Mouse (Mus musculus): ENCODE data around the gene Kirrel.

Gene Kirrel

DNA sequence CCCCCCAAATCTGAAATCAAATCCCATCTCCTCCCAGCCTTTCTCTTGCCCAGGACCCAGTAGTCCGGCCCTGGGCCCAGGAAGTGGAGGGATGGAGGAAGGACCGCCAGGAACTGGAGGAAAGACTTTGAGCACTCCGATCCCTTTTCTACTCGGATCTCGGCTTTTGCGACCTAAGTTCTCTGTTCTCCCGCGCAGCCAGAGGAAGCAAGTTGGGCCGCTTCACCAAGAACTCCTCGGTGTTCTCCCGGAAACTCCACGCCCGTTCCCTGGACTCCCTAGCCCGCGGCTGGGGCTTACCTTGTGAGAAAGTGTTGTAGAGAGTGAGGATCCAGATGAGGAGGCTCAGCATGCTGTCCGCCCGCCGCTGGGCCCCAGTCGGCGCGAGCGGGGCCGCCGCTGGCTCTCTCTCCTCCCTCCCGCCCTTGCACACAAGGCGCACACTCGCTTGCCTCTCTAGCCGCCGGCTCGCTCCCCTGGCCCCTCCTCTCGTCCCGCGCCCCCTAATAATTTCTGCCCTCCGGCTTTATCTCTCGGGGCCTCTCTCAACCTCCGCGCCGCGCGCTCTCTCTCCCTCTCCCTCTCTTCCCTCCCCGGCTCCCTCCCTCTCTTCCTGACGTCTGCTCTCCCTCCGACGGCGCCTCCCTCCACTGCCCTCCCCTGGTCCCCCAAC, at the start of gene Kirrel:
Kirrel (minus strand) TSS at position 652 of the 673 bp plus-strand sequence.
- no peak for DNase-seq (ENCODE audit: low read depth)

DNA sequence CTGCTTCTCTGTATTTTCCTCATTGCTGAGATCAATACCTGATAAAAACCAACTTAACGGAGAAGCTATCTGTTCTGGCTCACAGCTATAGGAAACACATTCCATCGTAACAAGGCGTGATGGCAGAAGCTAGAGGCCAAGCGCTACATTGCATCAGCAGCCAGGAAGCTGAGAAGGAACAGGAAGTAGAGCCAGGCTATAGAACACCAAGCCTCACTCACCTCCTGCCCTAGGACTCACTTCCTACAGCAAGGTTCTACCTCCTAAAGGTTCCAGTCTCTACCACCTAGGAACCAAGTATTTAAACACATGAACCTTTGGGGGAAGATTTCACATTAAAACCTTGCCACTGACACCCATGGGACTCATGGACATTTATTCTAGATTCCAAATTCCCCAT, 49.1 kb upstream of the Kirrel start:
- DNase-seq (ENCODE audit: low read depth) = no peak

DNA sequence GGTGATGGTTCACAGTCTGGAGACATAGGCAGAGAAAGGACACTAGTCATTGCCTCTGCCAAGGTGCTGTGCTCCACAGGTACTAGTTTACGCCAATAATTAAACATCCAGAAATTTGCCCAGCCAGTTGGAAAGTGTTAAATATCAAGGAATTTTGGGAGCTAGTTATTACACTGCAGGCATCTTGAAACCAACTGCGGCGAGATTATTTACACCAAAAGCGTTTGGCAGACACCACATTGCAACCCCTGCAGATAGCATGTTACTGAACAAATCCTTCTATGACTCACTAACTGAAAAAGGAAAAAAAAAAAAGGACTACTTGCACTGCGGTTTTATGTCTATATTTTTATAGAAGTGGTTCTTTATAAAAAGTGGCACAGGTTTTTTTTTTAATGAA, 47.8 kb upstream of the Kirrel start:
- DNase-seq (ENCODE audit: low read depth) = no peak

DNA sequence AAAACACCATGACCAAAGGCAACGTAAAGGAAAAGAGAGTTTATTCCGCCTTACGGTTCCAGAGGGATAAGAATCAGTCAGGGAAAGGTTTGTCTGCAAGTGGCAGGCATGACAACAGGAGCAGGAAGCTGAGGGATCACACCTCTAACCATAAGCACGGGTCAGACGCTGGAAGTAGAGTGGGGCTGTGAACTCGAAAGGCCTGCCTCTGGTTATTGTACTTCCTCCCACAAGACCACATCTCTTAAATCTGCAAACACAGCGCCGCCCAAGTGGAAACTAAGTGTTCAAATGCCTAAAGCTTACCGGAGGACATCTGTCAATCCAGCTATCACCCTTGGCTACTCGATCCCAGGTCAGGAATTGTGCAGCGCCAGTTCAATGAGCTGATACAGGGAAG, 40.6 kb upstream of the Kirrel start:
- no peak for DNase-seq (ENCODE audit: low read depth)

DNA sequence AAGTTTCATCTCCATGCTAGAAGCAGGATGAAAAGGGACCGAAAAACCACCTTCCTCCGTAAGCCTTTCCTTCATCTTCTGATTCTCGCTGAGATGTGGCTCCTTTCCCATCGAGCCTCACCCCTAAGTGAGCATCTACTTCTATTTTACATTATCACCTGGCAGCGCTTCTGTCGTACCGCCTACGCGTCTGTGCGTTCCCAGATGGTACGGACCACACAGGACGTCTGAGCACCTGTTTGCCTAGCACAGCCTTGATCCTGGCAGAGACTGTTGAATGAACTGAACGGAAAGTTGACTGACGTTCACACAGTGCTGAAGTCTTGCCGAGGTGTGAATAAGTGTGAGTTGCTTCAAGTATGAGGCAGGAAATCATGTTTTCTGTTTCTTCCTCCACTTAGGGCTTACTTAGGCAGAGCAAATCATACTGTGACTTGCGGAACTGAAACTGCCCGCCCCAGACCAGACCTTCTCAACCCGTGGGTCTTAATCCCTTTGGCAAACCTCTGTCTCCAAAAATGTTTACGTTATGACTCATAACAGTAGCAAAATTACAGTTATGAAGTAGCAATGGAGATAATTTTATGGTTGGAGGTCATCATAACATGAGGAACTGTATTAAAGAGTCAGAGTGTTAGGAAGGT, 39.8 kb upstream of the Kirrel start:
- no peak for DNase-seq (ENCODE audit: low read depth)

DNA sequence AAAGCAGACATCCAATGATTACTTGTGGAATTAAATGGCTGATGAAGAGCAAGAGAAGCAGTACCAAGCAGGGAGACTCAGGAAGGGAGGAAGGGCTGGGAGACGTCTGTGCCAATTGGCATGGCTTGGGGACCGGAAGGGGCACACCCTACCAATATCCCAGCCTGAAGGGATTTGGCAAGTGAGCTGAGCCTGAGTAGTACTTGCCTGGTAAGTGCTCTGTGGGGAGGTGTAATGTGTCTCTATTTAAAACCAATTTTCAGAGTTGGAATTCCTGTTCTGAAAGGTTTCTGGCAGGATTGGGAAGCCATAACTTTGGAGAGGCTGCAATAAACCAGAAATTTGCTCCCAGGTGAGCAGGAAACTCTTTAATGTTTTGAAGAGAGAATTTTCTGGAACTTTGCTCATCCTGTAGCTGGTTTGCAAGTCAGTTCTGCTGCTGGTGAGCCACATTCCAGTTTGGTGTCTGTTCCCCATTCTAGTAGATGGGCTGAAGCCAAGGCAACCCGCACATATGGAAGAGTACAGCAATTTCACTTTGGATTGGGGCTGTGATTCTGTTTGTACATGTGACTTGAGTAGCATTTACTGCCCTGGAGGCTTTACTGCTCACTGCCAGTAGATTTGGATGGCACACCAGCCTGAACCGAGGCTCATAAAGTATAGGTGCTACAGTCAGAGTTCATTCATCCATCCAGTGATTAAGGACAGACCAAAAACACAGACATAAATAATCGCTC, 32.0 kb upstream of the Kirrel start:
- no peak for DNase-seq (ENCODE audit: low read depth)

DNA sequence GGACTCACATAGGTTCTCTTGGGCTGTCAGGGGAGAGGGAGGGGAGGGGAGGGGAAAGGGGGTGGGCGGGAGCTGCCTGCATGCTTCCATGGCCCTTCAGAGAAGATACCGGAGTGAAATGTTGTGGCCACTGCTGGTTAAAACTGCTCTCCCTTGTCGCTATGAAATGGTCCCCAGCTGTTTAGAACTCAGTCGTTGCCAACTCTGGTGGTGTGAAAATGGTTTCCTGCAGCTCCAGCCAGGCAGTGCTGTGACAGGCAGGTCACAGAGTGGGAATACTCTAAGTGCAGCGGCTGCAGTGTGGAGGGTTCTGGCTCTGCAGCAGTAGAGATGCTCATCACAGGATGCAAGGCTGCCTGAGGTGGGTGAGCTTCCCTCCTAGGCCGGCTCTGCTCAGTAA, 22.1 kb upstream of the Kirrel start:
- no peak for DNase-seq (ENCODE audit: low read depth)

DNA sequence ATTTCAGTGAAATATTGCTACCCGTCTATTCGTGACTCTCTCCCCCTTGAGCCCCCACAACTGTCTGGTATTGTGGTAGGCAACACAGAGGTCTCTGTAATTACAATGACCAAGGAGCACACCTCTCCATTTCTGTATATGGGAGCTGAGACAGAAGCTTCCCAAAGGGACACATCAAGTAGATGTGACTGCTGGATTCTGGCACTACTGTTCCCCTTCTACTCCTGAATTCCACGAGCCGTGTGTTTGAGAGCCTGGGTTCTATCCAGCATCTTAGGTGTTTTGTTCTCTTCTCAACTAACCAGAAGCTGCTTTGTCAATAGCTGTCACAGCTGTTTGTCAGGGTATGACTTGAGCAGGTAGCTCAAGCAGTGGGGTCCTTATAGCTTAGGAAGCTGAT, 20.5 kb upstream of the Kirrel start:
- DNase-seq (ENCODE audit: low read depth) = no peak

DNA sequence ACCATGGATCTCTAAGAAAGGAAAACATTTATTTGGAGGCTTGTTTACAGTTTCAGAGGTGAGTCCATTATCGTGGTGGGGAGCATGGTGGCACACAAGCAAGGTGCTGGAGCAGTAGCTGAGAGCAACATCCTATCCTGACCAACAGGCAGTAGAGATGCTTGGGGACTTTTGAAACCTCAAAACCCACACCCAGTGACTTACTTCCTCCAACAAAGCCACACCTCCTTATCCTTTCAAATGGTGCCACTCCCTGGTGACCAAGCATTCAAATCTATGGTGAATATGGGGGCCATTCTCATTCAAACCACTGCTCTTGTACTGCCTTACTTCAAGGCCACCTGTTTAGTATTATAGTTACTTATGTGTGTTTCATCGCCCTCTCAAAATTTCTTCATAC, 20.0 kb upstream of the Kirrel start:
- no peak for DNase-seq (ENCODE audit: low read depth)

DNA sequence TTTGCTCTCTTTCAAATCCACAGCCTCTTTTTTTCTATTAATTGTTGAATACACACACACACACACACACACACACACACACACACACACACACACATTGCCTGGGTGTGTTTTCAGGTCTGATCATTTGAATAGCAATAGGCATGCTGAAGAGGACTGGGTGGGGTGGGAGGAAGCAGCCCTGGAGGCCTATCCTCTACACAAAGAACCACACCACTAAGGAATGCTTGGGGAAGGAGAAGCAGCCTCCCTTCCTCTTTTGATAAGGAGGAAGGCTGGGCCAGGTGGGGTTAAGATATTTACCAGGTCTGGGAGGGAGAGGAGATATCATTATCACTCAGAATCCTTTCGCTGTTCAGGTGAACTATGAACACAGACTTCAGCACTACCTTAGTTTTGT, 19.2 kb upstream of the Kirrel start:
- no peak for DNase-seq (ENCODE audit: low read depth)

DNA sequence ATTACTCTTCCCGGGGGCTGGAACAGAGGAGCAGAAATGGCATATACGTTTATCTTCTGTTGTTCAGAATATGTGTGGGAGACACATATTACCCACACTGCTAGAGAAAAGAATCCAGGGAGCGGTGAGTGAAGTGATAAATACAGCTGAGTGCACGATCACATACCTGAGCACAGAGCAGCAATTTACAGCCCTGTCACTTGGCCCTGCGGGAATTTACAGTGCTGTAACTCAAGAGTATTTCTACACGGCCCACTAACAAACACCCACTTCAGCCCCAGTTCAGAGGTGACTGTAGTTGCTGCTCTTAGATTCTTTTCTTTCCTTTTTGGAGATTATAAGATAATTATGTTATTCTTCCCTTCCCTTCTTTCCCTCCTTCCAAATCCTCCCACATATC, 18.8 kb upstream of the Kirrel start:
- DNase-seq (ENCODE audit: low read depth) = no peak

DNA sequence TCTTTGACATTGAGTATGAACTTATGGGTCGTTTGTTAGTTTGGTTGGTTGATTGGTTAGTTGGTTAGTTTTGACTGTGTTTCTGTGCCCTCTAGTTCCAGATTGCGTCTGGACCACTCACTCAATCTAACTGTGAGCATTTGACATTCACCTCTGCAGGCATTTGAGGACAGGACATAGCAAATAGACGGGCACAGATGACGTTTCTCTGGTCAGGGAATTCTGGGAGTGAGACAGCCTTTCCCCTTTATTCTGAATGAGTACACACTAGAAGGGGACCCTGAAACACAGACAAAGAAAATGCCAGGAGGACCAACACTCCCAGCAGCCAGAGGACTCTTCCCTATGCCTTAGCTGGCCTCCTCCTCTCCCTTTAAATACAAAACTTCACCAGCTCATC, 2.1 kb upstream of the Kirrel start:
- no peak for DNase-seq (ENCODE audit: low read depth)

DNA sequence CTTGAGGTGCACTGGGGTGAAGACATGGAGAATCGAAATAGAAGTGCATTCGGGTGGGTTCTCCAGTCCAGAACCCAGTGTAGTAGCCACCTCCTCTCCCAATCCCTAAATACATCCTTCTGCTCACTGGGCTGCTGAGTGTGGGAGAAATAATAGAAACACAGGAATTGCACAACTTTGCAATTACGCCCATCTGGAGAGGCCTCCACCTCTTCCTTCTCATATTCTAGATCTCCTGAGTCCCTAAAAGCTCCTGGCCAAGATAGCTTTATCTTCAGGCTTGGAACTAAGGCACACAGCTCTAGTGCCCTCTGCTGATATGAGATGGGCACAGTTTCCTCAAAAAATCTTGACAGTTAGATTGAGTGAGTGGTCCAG, 880 bp upstream of the Kirrel start:
- no peak for DNase-seq (ENCODE audit: low read depth)

DNA sequence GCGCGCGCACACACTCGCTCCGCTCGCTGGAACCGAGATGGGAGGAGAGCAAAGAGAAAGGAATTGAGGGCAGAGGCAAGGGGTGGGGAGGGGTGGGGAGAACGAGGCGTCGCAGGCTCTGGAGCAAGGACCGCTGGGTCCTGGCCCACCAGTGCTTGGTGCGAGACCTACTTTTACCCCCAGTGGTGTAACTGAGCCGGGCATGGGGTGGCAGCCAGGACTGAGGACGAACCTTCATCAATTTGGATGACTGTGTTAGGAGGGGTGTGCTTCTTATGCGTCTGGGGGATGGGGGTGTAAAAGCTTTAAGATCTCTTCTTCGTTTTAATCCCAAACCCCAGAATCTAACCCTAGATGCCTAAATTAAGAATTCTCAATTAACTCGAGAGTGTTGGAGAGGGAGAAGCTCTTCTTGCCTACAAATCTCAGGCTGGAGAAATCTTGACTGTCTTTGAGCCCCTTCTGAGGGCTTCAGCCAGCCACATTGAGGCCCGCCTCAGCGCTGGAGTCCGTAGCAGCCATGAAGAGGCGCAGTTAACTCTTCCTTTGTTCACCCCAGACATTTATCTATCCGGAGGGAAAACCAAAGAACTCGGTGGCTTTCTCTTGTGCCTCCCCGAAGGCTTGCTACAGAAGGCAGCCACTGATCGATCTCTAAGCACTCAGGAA, 356 bp upstream of the Kirrel start:
- no peak for DNase-seq (ENCODE audit: low read depth)

DNA sequence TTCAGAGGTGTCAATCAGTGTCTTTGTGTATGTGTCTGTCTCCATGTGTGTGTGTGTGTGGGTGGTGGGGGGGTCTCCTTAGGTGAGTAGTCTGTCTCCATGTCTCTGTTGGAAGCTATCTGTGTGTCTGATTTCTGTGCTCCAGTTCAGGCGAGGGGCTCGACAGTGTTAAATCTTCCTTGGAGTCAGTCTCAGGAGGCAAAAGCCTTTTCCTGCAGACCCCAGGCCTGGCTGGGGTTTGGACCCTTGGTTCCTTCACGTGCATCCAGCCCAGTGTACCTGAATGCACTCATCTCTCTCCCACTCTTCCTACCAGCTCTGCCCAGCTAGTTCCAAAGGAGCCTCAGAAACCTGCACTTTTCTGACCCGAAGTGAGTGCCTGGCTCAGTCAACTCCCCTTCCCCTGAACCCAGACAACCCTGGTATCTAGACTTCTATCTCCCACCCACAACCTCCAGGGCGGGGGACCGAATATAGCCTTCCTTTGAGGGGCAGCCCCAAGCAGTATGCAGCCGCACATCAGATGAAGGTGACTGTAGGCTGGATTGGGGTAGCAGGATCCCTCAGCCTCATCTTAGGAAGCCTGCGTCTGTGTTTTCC, 961 bp downstream of the Kirrel start:
- no peak for DNase-seq (ENCODE audit: low read depth)

DNA sequence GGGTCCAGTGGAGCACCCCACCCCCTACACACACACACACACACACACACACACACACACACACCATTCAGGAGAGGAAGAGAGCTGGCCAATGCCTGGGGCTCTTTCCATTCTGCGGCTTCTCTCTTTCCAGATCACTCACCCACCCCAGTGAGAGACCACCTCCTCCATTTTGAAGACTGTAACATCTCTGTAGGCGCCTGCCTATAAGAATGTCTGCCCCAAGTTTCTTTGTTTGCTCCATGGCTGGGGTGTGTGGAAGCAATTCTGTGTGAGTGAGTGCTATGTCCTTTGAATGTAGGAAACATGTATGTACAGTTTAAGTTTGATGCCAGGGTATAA, 1.5 kb downstream of the Kirrel start:
- DNase-seq (ENCODE audit: low read depth) = no peak

DNA sequence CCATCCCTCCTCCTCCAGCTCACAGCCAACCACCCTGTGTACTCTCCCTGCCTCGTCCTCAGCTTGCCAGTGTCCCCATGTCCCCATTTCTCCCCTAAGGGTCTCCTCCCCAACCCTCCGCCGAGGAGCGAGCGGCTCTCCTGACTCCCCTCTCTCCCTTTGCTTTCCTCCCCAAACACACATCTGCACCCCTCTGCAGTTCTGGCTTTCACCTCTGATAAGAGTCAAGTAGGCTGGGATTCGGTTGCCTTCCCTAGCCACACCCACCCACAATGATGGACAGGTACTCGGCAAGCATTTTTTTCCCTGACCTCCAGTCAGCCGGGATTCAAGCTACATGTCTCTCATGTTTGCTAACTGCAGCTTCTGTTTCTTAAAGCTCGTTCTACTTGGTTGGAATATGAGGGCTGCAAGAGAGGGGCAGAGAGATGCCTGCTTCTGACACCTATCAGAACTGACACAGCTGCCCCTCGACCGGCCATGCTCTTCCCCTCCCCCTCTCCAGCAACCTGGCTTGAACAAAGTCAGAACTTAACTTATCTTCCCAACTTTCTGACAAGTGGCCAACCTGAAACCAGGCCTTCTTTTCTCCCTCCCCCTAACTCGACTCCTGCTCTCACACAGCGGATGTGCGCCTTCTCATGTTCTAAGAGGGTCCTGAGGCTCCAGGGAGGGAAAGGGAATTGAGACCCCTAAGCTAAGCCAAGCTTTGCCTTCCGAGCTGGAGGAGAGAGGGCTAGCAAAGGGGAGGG, 2.0 kb downstream of the Kirrel start:
- DNase-seq (ENCODE audit: low read depth) = no peak

DNA sequence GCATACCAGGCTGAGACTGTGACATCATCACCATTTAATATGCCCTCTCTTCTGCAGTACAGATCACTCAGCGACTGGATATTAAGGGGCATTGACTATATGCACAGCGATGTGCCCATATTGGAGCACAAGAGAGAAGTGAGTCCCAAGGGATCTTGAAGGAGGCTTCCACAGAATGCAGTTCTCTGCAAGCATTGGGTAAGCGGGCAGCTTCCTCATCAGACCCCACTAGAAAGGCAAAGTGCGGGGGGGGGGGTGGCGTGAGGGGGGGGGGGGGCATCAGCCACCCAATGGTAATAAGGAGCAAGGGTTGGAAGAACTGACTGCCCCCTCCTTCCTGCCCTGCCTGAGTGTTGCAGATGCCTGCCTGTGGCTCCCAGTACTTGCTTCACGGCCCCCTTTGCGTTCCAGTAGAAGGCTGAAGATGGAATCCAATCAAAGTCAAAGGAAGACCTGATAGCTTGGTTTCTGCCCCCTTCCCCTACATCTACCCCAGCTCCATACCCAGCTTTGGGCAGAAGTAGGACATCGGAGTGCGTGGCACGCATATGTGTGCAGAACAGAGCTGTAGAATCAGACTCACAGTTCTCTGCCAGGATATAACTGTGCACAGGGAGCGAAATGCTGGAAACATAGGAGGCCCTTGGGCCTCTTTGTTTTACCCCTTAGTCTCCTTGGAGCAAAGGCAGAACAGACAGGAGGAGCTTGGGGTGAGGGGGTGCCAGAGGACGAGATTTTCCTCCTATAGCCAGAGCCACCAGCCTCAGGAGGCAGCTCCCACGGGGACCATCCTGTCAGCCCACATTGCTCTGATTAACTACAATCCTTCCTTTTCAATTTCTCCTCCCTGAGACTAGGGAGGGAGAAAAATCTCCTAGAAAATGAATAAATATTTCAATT, 3.1 kb downstream of the Kirrel start:
- no peak for DNase-seq (ENCODE audit: low read depth)

DNA sequence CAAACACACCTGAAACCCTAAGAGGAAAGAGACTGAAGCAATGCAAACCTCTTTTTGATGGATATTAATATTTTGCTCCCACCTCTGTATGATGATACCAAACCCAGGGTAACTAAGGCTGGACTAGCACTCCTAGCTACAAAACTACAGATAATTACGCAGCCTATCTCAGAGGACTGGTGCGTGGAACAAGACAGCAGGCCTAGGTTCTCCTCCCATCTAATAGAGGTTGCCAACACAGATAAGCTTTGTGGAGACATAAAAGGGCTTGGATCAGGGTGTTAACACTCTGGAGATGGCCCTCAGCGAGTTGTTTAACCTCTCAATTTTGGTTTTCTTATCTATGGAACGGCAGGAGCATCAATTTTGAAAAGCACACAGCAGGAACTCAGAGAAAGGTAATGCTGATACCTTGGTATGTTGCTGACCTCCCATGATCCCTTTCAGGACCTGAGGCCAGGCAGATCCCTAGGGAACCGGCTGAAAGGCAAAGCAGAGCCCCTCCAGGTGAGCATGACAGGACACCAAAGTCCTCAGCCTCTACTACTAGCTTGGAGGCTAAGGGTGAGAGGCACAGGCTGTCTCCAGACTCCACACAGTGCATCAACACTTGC, 5.0 kb downstream of the Kirrel start:
- DNase-seq (ENCODE audit: low read depth) = no peak

DNA sequence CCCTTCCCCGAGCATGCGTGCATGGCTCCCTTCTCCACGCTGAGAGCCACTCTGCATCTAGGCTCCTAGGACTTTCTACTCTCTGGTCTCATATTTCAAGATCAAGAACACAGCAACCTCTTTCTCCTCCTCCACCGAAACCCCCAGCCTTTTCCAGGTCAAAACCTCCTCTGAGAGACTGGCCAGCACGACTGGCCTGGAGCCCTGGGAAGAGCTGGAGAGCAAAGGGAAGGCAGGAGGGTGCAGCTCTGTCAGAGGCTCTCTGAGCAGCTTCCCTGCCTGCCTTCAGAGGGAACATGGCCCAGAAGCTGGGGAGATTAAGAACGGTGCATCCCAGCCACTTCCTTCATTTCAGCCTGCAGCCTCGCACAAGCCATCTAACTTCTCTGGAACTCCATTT, 5.8 kb downstream of the Kirrel start:
- DNase-seq (ENCODE audit: low read depth) = no peak

Data from naive thymus-derived CD4-positive, alpha-beta T cell, adult 2 months (primary cell).